Mouse (Mus musculus) T-helper 17 cell (primary cell): ENCODE data around the gene Eif4a1.

Experiments
- in situ Hi-C, 2 experiments: fragments of 300-600 bp; cut with MboI, MseI; formaldehyde crosslinking; loops; 1 replicate in 1 of 2; 2 replicates in 1 of 2; pipeline ENCODE4 v1.15.1; 2025; ENCODE audit warnings: high pct_unique_total_duplicates in 2 of 2

Eif4a1 gene

DNA sequence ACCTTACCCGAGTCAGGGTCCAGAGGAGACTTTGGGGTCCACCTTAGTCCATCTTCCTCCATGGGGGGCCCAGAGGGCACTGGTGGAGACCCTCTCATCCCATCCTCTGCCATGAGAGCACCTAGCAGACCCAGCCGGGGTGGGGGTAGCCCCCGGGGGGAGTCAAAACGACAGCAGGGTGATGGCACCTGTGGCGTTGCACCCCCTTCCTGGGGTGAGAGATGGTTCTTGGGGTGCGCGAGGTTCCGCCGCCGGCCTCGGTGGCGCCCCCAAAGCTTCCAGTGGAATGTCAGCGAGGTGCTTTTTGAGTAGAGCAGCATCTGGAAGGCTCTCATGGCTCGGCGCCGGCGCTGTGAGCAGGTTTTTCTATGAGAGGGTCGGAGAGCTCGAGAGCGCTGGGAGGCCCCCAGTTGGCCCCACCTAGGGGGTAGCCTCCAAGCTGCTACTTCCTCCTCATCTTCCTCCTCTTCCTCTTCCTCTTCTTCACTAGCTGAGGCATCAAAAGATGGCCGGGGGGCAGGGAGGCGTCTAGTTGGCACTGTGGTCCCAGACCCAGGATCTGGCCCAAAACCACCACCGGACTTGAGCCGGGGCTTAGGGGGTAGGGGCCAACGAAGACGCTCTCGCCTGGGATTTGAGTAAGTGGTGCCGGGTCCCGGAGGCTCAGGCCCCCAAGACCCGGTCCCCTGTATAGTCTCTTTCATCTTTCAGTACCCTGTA, 8.1 kb upstream of the Eif4a1 start:
- in situ Hi-C loops: no loop called here

DNA sequence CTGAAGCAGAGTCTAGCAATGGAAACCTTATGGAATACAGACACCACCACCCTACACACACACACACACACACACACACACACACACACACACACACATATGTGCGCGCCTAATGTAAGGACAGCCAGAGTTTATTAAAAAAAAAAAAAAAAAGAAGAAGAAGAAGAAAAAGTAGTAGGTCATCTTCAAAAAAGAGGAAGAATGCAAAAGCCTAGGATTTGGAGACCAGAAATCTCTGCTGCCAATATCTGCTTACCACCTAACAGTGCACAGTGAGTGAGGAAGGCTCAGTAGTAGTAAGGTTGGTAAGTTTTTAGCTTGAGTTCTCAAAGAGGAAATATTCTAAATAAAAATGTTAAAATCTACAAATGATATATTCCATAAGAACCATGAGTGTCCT, 6.9 kb upstream of the Eif4a1 start:
- in situ Hi-C loops: no loop called here

DNA sequence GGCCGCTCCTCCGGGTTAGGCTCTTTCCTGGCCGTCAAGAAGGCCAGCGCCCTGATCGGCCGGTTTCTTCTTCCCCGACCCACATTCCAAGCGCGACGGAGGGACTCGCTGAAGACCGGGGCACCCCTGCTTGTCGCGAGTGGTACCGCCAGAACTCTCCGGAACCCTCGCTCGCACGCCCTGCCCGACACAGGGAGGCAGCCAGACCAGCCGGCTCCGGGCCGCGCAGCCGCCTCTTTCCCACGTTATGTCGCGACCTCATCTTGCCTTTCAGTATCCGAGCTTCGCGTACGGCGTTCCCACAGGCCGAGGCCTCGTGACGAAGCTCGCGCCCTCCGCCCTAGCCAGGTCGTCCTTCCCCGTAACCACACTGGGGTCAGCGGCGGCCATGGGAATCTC, 498 bp downstream of the Eif4a1 start:
- in situ Hi-C loops: loop anchor here in 1 of 2 experiments (5.0 kb wide), 1 partner anchor 569 kb away; no protein-coding TSS in a partner anchor

- in situ Hi-C loops: loop anchor here in 1 of 2 experiments (5.0 kb wide), 1 partner anchor 569 kb away; no protein-coding TSS in a partner anchor
Measured at GRCm38 (mm10) chr11:69670786-69671725, 1.2 kb downstream of the Eif4a1 start.

- in situ Hi-C loops: no loop called here
Measured at GRCm38 (mm10) chr11:69666665-69667005, 5.6 kb downstream of the Eif4a1 start.

- in situ Hi-C loops: no loop called here
Measured at GRCm38 (mm10) chr11:69665961-69666664, 6.1 kb downstream of the Eif4a1 start, which contains the start of gene Cd68. TSS of gene Cd68 (minus strand) at chr11:69666153.

DNA sequence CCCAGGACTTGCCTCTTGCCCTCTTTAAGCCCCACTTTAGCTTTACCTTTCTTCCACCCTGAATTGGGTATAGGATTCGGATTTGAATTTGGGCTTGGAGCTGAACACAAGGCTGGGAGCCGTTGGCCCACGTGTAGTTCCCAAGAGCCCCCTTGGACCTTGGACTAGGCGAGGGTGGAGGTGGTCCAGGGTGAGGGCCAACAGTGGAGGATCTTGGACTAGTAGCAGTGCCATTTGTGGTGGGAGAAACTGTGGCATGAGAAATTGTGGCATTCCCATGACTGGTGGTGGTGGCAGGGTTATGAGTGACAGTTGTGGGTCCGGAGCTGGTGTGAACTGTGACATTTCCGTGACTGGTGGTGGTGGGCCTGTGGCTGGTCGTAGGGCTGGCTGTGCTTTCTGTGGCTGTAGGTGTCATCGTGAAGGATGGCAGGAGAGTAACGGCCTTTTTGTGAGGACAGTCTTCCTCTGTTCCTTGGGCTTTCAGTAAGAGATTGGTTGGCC, 6.7 kb downstream of the Eif4a1 start:
- in situ Hi-C loops: no loop called here

DNA sequence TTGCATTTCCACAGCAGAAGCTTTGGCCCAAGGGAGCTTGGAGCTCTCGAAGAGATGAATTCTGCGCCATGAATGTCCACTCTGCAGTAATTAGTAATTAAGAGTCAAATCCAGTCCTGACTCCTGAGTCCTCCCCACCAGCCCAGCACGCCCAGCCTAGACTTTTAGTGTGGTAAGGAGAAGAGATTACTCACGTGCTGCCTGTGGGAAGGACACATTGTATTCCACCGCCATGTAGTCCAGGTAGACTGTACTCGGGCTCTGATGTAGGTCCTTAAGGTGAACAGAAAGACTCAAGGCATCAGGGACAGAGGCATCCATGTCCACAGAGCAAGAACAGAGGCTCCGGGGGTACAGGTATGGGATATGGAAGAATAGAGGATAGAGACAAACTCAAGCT, 7.4 kb downstream of the Eif4a1 start:
- in situ Hi-C loops: no loop called here

DNA sequence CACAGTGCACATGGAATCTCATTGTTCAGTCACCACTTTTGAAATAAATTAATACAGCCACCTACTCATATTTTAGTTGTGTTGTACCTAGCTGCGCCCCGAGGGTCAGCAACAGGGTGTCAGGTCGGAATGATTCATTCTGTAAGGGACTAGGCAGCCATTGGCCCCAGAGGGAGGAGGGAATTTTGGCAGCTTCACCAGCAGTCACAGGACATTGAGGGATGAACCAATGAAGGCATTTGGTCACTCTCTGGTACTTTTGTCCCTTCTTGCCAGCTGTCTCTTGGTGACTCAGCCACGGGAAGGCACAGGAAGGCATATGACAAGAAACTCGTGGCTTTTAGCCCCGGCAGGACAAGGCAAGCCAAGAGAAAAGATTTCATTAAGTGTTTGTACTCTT, 8.4 kb downstream of the Eif4a1 start:
- in situ Hi-C loops: no loop called here

DNA sequence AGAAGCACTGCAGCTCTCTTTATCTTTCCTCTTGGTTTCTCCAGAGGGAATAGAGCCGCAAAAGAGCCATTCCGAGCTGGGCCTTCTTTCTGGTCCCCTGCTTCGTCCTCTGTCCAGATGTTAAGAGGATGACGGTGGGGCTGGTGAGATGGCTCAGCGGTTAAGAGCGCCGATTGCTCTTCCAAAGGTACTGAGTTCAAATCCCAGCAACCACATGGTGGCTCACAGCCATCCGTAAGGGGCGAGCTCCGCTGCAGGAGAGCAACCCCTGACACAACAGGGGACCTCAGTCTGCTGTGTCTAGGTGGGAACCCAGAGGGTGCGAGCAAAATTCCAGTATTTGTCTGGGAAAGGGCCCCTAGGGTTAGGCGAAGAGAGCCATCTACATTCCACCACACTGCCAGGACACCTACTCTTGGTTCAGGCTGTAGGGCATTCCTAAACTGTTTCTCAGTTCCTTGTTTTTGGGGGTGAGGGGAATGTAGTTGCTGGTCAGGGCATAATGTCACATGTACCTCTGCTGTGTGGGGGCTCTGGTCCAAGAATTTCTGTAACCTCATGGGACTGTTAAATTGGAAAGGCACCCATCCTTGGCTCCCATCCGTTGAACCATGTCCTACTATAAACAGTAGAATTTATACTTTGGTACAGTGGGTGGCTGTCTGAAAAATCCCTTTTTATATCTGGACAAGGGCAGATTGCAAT, 9.1 kb downstream of the Eif4a1 start:
- in situ Hi-C loops: no loop called here

- in situ Hi-C loops: no loop called here
Measured at GRCm38 (mm10) chr11:69662213-69662966, 9.8 kb downstream of the Eif4a1 start, which contains the start of gene Mpdu1. TSS of gene Mpdu1 (minus strand) at chr11:69662642.

- in situ Hi-C loops: no loop called here
Measured at GRCm38 (mm10) chr11:69661221-69661881, 10.9 kb downstream of the Eif4a1 start.

DNA sequence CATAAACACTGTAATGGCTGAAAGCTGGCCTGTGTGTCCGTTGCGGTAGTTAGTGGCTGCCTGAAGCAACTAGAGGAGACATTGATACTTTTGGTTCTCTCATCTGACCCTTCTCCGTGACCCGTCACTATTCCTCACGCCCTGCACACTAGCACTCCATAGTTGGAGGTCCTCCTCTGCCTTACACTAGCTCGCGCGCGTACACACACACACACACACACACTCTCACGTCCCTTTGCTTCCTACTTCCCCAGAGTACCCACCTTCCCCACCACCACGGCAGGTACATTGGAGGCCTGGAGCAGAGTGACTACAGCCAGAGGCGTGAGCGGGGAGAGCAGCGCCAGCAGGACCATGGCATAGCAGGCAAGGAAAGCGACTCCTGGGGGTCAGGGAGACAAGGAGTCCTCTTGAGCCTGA, 14.8 kb downstream of the Eif4a1 start:
- in situ Hi-C loops: no loop called here

- in situ Hi-C loops: no loop called here
Measured at GRCm38 (mm10) chr11:69656617-69657461, 15.4 kb downstream of the Eif4a1 start.

DNA sequence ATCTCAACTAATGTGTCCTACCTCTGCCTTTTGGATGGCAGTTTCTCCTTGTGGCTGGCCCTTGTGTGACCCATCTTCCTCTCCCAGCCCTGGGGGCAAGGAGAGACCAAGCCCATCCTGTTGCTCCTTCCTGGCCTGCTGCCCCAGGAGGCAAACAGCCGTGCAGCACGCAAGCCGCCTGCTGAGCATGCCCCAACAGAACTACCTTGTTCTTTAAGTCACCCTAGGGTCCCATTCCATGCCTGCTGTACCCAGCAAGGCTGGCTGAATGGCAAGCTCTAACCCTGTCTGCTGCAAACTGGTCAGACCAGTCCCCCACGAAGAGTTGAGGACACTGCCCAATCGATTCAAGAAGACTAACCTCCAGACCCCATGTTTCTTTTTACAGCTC, 16.2 kb downstream of the Eif4a1 start:
- in situ Hi-C loops: no loop called here

DNA sequence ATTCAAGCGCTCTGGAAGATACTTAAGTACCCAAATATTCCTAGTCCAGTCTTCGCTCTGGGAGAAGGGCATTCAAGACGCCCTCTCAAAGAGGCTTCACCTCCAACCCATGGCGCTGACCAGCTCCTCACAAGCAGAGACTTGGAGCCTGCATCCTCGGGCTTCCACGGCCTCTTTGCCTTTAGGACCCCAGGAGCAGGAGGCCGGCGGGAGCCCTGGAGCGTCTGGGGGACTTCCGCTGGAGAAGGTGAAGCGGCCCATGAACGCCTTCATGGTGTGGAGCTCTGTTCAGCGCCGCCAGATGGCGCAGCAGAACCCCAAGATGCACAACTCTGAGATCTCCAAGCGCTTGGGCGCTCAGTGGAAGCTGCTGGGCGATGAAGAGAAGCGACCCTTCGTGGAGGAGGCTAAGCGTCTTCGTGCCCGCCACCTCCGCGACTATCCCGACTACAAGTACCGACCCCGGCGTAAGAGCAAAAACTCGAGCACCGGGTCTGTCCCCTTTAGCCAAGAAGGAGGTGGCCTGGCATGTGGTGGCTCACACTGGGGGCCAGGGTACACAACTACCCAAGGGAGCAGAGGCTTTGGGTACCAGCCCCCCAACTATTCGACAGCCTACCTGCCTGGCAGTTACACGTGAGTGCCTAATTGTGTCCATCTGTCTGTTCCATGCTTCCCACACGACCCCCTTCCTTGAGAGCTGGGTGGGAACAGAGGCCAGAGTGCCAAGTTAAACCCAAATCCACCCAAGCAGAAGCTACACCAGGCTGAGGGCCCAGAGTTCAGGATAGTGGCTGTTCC, 16.8 kb downstream of the Eif4a1 start, which contains the start of gene Sox15:
Gene Sox15 (plus strand): TSS at position 51 of the 801 bp plus-strand sequence.
- in situ Hi-C loops: no loop called here

- in situ Hi-C loops: no loop called here
Measured at GRCm38 (mm10) chr11:69654760-69655159, 17.5 kb downstream of the Eif4a1 start.

GRCm38 (mm10) chr11:69653399-69653798, 18.8 kb downstream of the Eif4a1 start:
- in situ Hi-C loops: no loop called here
